Mouse (Mus musculus) left cerebral cortex, adult 18-20 months (tissue): Measurements from ENCODE around the gene Sestd1. TPM values are rescaled to one million over a fixed set of nuclear protein-coding genes. Genes with fewer than 3 reads are reported as not detected.

ENCODE experiments used
- DNase-seq, 2 experiments: peaks; one replicate each; pipeline ENCODE4 v3.0.0; 2021 to 2022; ENCODE audit warnings: low spot score in 2 of 2, mixed read lengths in 1 of 2
- total RNA-seq, 2 experiments: library from RNA; stranded (reverse); gene quantifications; 2 replicates each; pipeline ENCODE4 v1.2.3; 2021

Gene Sestd1
- total RNA-seq, 2 experiments from 2014 or later, result 48.2 to 54.6 TPM

- no peak for DNase-seq
These were observed 105.0 kb downstream of the Sestd1 start for GRCm38 (mm10) chr2:77175411-77175810.

GRCm38 (mm10) chr2:77174313-77174712, 106.1 kb downstream of the Sestd1 start:
- DNase-seq, result no peak

GRCm38 (mm10) chr2:77173821-77174220, 106.6 kb downstream of the Sestd1 start:
- DNase-seq, result no peak

- DNase-seq, result no peak
These were observed 107.0 kb downstream of the Sestd1 start for GRCm38 (mm10) chr2:77173366-77173765.

GRCm38 (mm10) chr2:77172241-77172671, 108.1 kb downstream of the Sestd1 start:
- no peak for DNase-seq

GRCm38 (mm10) chr2:77171444-77172240, 108.8 kb downstream of the Sestd1 start:
- DNase-seq, result peak; percentile 35 to 52

- no peak for DNase-seq
These were observed 109.7 kb downstream of the Sestd1 start, which contains the start of gene Ccdc141 for GRCm38 (mm10) chr2:77170633-77171105. Gene Ccdc141, minus strand, starts transcription at chr2:77170636.

- no peak for DNase-seq
These were observed 110.3 kb downstream of the Sestd1 start for GRCm38 (mm10) chr2:77169916-77170632.

GRCm38 (mm10) chr2:77169218-77169617, 111.2 kb downstream of the Sestd1 start:
- DNase-seq, result no peak

- no peak for DNase-seq
These were observed 111.6 kb downstream of the Sestd1 start for GRCm38 (mm10) chr2:77168781-77169180.

GRCm38 (mm10) chr2:77168081-77168685, 112.2 kb downstream of the Sestd1 start:
- no peak for DNase-seq

- DNase-seq, result no peak
These were observed 114.0 kb downstream of the Sestd1 start for GRCm38 (mm10) chr2:77166366-77166765.

- no peak for DNase-seq
These were observed 115.7 kb downstream of the Sestd1 start for GRCm38 (mm10) chr2:77164662-77165061.

GRCm38 (mm10) chr2:77163381-77163780, 117.0 kb downstream of the Sestd1 start:
- DNase-seq, result no peak

GRCm38 (mm10) chr2:77162135-77162534, 118.3 kb downstream of the Sestd1 start:
- no peak for DNase-seq

- DNase-seq, result no peak
These were observed 122.8 kb downstream of the Sestd1 start for GRCm38 (mm10) chr2:77157546-77157945.

GRCm38 (mm10) chr2:77154080-77154479, 126.3 kb downstream of the Sestd1 start:
- no peak for DNase-seq

- no peak for DNase-seq
These were observed 129.1 kb downstream of the Sestd1 start for GRCm38 (mm10) chr2:77151255-77151654.

GRCm38 (mm10) chr2:77149576-77149975, 130.8 kb downstream of the Sestd1 start:
- no peak for DNase-seq

- DNase-seq, result no peak
These were observed 132.2 kb downstream of the Sestd1 start for GRCm38 (mm10) chr2:77148215-77148614.

- no peak for DNase-seq
These were observed 133.4 kb downstream of the Sestd1 start for GRCm38 (mm10) chr2:77146968-77147367.

- no peak for DNase-seq
These were observed 134.1 kb downstream of the Sestd1 start for GRCm38 (mm10) chr2:77146291-77146690.
